Mouse (Mus musculus) layer of hippocampus, adult 18-20 months (tissue): ENCODE measurements around the gene Ppm1g. TPM values are rescaled to one million over a fixed set of nuclear protein-coding genes. Genes with fewer than 3 reads are reported as not detected.

Experiments
- DNase-seq, 2 experiments: peaks; one replicate each; pipeline ENCODE4 v3.0.0; 2022; ENCODE audit warnings: low spot score in 2 of 2
- long read RNA-seq: library from polyadenylated mRNA; stranded (forward); transcript quantifications from one replicate; pipeline ENCODE4 v2.0.0, GENCODE M21; 2021
- total RNA-seq, 2 experiments: library from RNA; stranded (reverse); gene quantifications; 2 replicates each; pipeline ENCODE4 v1.2.3; 2021

The Ppm1g gene
- total RNA-seq, result 10 to 100 TPM; 69.6 to 73.3 TPM
- long read RNA-seq, transcript Ppm1g-201 (10 exons, 2,307 nt), result major isoform, 88 of 96 reads
- long read RNA-seq, partial matches to known transcripts, result 1 of 96 reads
- long read RNA-seq, other reads (novel, unspliced or antisense), result 7 of 96 reads

GRCm38 (mm10) chr5:31220448-31221303 is at the start of gene Ppm1g:
TSS of gene Ppm1g (minus strand) at chr5:31220687.
- DNase-seq, result peak; percentile 91 to 96

GRCm38 (mm10) chr5:31267686-31268085 is 47.2 kb upstream of the Ppm1g start:
- DNase-seq, result no peak

DNA sequence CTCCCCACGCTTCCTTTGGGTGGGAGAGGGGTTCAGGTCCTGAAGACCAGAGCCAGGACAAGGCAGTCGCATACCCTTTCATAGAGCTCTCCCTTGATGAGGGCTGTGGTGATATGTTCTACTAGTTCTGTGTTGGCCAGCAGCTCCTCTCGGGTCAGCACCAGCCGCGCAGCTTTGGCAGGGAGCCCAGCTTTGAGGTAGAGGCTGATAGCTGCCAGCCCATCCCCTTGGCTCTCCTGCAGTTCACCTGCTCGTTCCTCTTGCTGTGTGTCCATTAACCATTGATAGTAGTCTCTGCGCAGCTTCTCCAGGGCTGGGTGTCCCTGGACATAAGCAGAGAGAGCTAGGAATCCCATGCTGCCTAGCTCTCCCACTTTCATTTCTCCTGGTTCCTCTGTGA is 45.6 kb upstream of the Ppm1g start:
- no peak for DNase-seq

GRCm38 (mm10) chr5:31257616-31258015 is 37.1 kb upstream of the Ppm1g start:
- no peak for DNase-seq

DNA sequence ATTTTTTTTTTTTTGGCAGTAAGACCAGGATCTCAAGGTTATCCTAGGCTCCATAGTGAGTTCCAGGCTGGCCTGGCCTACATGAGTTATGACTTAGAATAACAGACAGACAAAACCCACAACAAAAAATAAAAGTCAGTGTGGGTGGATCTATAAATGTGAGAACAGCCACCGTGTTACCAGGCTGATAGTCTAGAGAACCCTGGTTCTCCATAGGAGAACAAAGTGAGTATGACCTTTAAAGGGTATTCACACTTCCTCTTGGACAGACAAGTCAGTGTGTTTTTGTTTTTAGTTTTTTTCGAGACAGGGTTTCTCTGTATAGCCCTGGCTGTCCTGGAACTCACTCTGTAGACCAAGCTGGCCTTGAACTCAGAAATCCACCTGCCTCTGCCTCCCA is 35.5 kb upstream of the Ppm1g start:
- DNase-seq, result no peak

GRCm38 (mm10) chr5:31255381-31255780 is 34.9 kb upstream of the Ppm1g start:
- no peak for DNase-seq

- no peak for DNase-seq
Observed at GRCm38 (mm10) chr5:31254901-31255300, 34.4 kb upstream of the Ppm1g start.

DNA sequence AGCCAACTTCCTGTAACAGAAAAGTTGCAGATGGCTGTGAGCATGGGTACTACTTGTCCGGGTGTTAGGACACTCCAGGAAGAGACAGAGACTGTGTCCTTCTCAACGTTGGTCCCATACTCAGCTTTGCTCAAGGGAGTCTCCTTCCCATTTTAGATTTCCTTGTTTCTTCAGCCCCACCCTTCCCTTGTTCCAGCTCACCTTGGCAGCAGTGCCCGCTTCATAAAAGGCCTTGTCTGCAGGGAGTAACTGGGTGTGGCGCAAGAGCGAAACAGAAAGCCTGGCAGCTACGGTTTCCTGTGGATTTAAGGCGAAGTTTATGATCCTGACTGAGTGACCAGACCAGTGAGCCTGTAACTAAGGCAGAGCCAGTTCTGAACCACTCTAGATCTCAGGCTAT is 34.0 kb upstream of the Ppm1g start:
- no peak for DNase-seq

DNA sequence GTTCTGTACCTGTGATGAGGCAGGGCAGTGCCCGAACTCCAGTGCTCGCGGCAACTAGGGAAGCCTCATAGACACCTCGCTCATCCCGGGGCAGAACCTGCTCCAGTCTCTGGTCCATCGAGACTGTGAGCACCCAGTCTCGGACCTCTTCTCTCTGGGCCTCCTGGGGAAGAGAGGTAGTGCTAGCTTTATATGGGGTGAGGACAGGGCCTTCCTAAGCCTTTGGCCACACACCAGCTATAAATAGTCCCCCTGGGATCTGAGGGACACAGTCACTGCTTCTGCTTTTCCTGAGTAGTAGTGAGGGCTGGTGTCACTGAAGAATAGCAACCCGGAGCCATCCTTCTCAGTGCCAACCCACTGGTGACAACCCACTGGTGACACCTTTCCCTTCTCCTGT is 33.3 kb upstream of the Ppm1g start:
- DNase-seq, result no peak

- no peak for DNase-seq
Observed at GRCm38 (mm10) chr5:31252795-31253545, 32.5 kb upstream of the Ppm1g start.

DNA sequence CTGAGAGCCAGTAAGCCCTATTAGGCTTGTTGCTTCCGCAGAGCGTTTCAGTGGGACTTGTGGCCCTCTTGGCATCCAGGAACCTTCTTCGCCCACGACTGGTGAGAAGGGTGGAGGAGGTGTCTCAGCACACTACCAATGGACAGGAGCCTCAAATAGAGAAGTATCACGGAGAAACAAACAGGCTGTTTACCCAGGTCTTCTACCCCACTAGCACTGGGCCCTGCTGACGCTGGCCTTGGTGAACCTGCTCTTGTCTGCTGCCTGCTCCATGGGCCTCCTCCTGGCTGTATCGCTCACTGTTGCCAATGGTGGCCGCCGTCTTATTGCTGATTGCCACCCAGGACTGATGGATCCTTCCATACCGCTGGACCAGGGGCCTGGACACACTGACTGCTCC is 31.7 kb upstream of the Ppm1g start:
- DNase-seq, result peak in 1 of 2 experiments; percentile 13

GRCm38 (mm10) chr5:31251541-31252101 is 31.1 kb upstream of the Ppm1g start, which contains the start of gene Krtcap3:
TSS of gene Krtcap3 (plus strand) at chr5:31251691.
- DNase-seq, result peak in 1 of 2 experiments; percentile 27

GRCm38 (mm10) chr5:31250716-31251115 is 30.2 kb upstream of the Ppm1g start:
- DNase-seq, result no peak

DNA sequence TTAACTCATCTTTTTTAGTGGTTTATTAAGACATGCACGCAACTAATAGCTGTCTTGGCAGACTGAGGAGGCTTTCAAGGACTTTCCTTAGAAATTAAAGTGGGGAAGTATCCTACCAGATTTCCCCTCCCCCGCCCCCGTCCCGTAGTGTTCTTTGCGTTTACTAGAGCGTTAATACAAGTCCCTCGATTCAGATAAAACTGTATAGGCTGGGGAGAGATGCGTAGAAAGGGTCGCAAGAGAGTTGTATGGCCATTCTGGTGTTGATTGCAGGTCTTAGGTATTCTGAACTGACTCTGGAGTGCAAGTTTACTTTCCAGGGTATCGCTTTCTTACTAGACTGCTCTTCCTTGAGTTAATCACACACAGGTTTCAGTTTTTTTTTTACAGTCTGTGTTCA is 21.7 kb upstream of the Ppm1g start:
- no peak for DNase-seq

GRCm38 (mm10) chr5:31241522-31242034 is 21.1 kb upstream of the Ppm1g start:
- no peak for DNase-seq

DNA sequence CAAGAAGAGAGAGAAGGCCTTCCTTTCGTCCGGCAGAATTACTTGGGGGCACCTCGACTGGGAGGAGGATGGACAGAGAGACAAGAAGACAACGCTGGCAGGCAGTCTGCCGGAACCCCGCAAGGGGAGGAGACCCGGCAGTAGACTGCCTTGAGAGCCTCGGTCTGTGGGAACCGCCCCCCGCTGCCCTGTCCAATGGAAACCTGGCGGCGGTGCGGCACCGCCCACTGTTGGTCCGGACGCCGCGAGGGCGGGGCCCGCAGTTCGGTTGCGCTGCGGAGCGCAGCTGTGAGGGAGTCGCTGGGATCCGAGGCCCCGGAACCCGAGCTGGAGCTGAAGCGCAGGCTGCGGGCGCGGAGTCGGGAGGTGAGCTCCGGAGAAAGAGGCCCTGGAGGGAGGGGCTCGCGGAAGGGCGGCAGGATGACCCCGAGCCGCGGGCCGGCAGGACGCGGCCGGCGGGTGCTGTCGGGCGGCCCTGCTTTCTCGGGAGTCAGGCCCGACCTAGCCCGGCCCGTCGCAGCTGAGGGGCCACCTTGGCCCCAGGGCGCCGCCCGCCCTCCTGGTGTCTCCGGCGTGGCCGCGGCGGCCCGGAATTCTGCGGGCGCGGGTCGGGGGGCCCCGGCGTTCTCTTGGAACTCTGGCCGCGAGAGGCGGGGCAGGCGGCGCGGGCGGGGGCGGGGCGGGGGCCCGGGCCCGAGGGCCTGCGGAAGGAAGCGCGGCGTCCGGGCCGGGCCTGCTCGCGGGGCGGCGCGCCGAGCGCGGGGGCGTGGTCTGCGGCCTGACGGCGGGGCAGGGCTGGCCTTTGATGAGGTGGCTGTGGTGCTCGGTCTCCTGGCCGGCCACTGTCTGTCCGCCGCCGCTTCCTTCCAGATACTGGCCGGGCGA is 20.4 kb upstream of the Ppm1g start, which contains the start of the genes Nrbp1 and Gm9970:
Gene Nrbp1, plus strand, starts transcription at position 228 of the 885 bp plus-strand sequence.
Gene Gm9970, minus strand, starts transcription at position 596 of the 885 bp plus-strand sequence.
- peak; percentile 95 to 97 for DNase-seq

DNA sequence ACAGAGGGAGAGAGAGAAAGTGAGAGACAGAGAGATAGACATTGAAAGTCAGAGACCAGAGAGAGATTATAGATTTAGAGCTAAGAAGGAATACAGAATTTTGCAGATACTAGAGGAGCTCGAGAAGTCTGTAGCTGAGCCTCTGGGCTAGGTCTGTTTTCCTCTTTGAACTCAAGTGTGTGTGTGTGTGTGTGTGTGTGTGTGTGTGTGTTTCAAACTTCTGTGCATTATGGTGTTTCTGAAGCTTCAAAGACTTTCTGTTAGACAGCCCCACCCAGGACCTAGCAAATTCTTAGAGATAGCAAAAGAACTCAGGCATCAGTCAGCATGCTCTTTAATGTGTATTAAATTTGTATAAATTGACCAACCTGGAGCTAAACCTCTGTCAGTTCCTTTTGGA is 6.2 kb upstream of the Ppm1g start:
- no peak for DNase-seq

DNA sequence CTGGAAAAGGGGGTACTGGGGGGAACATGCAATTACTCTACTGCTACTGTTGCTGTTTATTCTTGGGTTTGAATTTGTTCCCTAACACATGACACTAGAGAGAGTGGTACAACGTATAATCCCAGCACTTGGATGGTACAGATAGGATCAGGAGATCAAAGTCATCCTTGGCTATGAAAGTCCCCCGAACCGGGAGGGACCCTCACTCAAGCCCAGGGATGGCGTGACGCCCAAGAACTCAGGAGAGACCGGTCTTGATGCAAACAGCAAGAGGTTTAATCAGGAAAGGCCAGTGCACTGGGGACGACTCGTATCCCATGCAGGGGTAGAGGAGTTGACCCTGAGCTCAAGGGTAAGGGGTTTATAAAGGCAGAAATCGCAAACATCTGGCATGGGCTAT is 2.2 kb upstream of the Ppm1g start:
- DNase-seq, result no peak

GRCm38 (mm10) chr5:31221304-31221945 is 938 bp upstream of the Ppm1g start:
- peak in 1 of 2 experiments; percentile 23 for DNase-seq
